ENCODE assay signal across 8 mouse cellular contexts in the genomic region with DNA sequence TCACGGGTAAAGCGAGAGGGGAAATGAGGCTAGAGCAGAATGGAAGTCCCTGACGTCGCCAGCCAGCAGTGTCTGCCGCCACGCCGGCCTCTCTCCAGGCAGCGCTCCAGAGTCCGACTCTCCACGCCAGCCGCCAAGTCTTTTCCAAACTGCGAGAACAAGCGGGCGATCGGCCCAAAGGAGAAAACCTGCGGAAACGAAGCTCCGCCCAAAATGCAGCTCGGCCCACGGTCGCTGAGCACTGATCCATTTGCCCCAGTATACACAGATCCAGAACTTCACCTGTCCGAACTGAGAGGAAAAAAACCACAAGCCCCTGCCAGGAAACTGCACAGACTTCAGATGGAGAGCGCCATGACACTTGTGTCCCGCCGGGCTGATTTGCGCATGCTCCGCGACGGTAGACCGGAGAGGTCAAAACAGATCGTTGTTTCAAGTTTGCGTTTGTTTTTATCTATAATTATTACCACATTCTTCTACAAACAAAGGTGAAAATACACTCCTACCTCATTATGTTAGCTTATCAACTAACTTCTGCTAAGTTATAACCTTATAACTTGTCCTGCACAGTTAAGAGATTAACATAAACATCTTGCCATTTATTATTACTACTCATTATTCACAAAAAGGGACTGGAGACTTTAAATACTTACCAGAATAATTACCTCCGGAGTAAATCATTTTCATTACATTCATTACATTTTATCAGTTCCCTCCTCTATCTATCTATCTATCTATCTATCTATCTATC. TPM values are rescaled to one million over a fixed set of nuclear protein-coding genes. Genes with fewer than 3 reads are reported as not detected.
DNase-seq lines count a peak whose midpoint lies in the region; ATAC-seq and TF ChIP-seq lines count a peak whose summit lies in the region.

Cdkal1 (minus strand) TSS at position 394 of the 751 bp plus-strand sequence.

- ATAC-seq in embryonic facial prominence, embryonic 15.5 days (ENCODE audit: insufficient number of reproducible peaks, low FRiP score, low TSS enrichment, low read depth), result peak; percentile 70
- peak; percentile 79 for ATAC-seq in kidney, embryonic 15.5 days (replicated peaks; ENCODE audit: low FRiP score)
- ATAC-seq in monocyte, adult 5-6 weeks (replicated peaks; ENCODE audit: insufficient number of reproducible peaks, low FRiP score, low TSS enrichment, poor library complexity, severe bottlenecking), result peak; percentile 77

- 1% methylated on average over 33 of the region's 33 CpGs for WGBS in bone marrow, adult 2 months
- under 1% methylated on average over 33 of the region's 33 CpGs for WGBS in embryonic facial prominence, embryonic 15.5 days
- WGBS in heart, embryonic 10.5 days, result under 1% methylated on average over 33 of the region's 33 CpGs
- WGBS in kidney, embryonic 15.5 days, result under 1% methylated on average over 33 of the region's 33 CpGs

- peak; percentile 86 for DNase-seq in 416B (ENCODE audit: low read depth)
- DNase-seq in heart, embryonic 10.5 days (ENCODE audit: low spot score), result peak; percentile 93
- DNase-seq in liver, result peak; percentile 86
- DNase-seq in spleen, postnatal 4 days (ENCODE audit: low spot score in 2 of 2), result peak; percentile 77 to 89

- H3K9ac ChIP-seq in embryonic facial prominence, embryonic 15.5 days, result peak within 1 kb of the TSS; percentile 82
- peak within 1 kb of the TSS; percentile 80 for H3K9ac ChIP-seq in kidney, embryonic 15.5 days

- H3K4me1 ChIP-seq in bone marrow, adult 2 months (ENCODE audit: control insufficient read depth, insufficient read depth, low read length), result no peaks in the 10 kb centered on the region
- no peaks in the 10 kb centered on the region for H3K4me1 ChIP-seq in embryonic facial prominence, embryonic 15.5 days
- H3K4me1 ChIP-seq in heart, embryonic 10.5 days, result peaks cover 8% of the 10 kb centered on the region
- peaks cover 12% of the 10 kb centered on the region for H3K4me1 ChIP-seq in kidney, embryonic 15.5 days

- peak; percentile 3; the same call in 1 of the 2 replicates for TF ChIP-seq POLR2A in bone marrow, adult 2 months (IDR thresholded peaks at IDR 0.05; ENCODE audit: borderline replicate concordance, control insufficient read depth, low read depth, low read length)

- no peak for TF ChIP-seq CTCF in bone marrow, adult 2 months (IDR thresholded peaks at IDR 0.05; ENCODE audit: control insufficient read depth, insufficient read depth, low read length)

- no peaks in the 10 kb centered on the region for H3K9me3 ChIP-seq in embryonic facial prominence, embryonic 15.5 days (replicated peaks)
- H3K9me3 ChIP-seq in heart, embryonic 10.5 days, result no peaks in the 10 kb centered on the region
- H3K9me3 ChIP-seq in kidney, embryonic 15.5 days (replicated peaks), result no peaks in the 10 kb centered on the region

- H3K36me3 ChIP-seq in embryonic facial prominence, embryonic 15.5 days, result peaks cover 3% of the 10 kb centered on the region; the same call in 1 of the 2 replicates
- peaks cover 17% of the 10 kb centered on the region for H3K36me3 ChIP-seq in heart, embryonic 10.5 days
- H3K36me3 ChIP-seq in kidney, embryonic 15.5 days, result peaks cover 16% of the 10 kb centered on the region

- peak within 1 kb of the TSS; percentile 70 for H3K27ac ChIP-seq in bone marrow, adult 2 months (ENCODE audit: control insufficient read depth, insufficient read depth, low read depth, low read length, poor library complexity)
- peak within 1 kb of the TSS; percentile 87 for H3K27ac ChIP-seq in embryonic facial prominence, embryonic 15.5 days (replicated peaks)
- peak within 1 kb of the TSS; percentile 91 for H3K27ac ChIP-seq in heart, embryonic 10.5 days
- peak within 1 kb of the TSS; percentile 95 for H3K27ac ChIP-seq in kidney, embryonic 15.5 days

- H3K27me3 ChIP-seq in embryonic facial prominence, embryonic 15.5 days, result no peaks in the 10 kb centered on the region
- no peaks in the 10 kb centered on the region for H3K27me3 ChIP-seq in heart, embryonic 10.5 days (ENCODE audit: insufficient read depth, poor library complexity, severe bottlenecking)
- H3K27me3 ChIP-seq in kidney, embryonic 15.5 days, result no peaks in the 10 kb centered on the region

- H3K4me3 ChIP-seq in bone marrow, adult 2 months (replicated peaks; ENCODE audit: control insufficient read depth, low read depth, low read length), result peak within 1 kb of the TSS; percentile 85
- peak within 1 kb of the TSS; percentile 91 for H3K4me3 ChIP-seq in embryonic facial prominence, embryonic 15.5 days (replicated peaks)
- H3K4me3 ChIP-seq in heart, embryonic 10.5 days, result peak within 1 kb of the TSS; percentile 73
- peak within 1 kb of the TSS; percentile 77 for H3K4me3 ChIP-seq in kidney, embryonic 15.5 days (replicated peaks)

- peak within 1 kb of the TSS; percentile 61 for H3K4me2 ChIP-seq in embryonic facial prominence, embryonic 15.5 days (replicated peaks)
- H3K4me2 ChIP-seq in kidney, embryonic 15.5 days, result peak within 1 kb of the TSS; percentile 64

RNA-seq across cellular contexts. Expression of gene Cdkal1, which starts in this region (rescaled TPM):
- polyA plus RNA-seq in bone marrow, adult 2 months (2011; ENCODE audit: insufficient read depth, insufficient read length, low replicate concordance, missing spikeins), result 4.9 and 11.5 TPM in 2 replicates
- 30.2 and 31.2 TPM in 2 replicates for polyA plus RNA-seq in embryonic facial prominence, embryonic 15.5 days (2015; fragmentation: Nextera tagmentation; extraction: Ambion mirVana)
- 25.9 and 27.0 TPM in 2 replicates for polyA plus RNA-seq in heart, embryonic 10.5 days (2016; fragmentation: Nextera tagmentation; extraction: Ambion mirVana)
- polyA plus RNA-seq in kidney, embryonic 15.5 days (2015; fragmentation: Nextera tagmentation; extraction: Ambion mirVana), result 33.5 and 34.7 TPM in 2 replicates
- total RNA-seq in monocyte, adult 5-6 weeks (2017), result 24.6 to 84.4 TPM (median 60.5 TPM) in 3 replicates

Comparison
In these comparisons a context has a peak if more than half of its experiments do, and no peak if none do; other contexts are left out.
1. Peak in every context shown above with its lines: DNase-seq, ATAC-seq, H3K4me3 ChIP-seq and H3K27ac ChIP-seq.